ENCODE assay signal across 16 mouse cellular contexts in genomic region chr15:83009532-83009931, GRCm38 (mm10). TPM values are rescaled to one million over a fixed set of nuclear protein-coding genes. Genes with fewer than 3 reads are reported as not detected.
DNase-seq lines count a peak whose midpoint lies in the region; ATAC-seq and TF ChIP-seq lines count a peak whose summit lies in the region.
"Had no signal": no experiment of that assay in that cellular context is flagged by ENCODE, and none has a peak within 500 bp of the region (broad histone marks: within the 10 kb centered on the region; RNA-seq: fewer than 3 reads in every experiment).

No protein-coding gene starts in this region.

- peak; percentile 37 for DNase-seq in liver, adult 2 months (ENCODE audit: extremely low read depth, low read depth, low spot score)
- DNase-seq in liver, embryonic 11.5 days (ENCODE audit: low spot score): no peak
- DNase-seq in ES-E14 (ENCODE audit: low read depth, low spot score): no peak
- peak; percentile 58 to 69 for DNase-seq in lung, postnatal 4 days
- DNase-seq in kidney, postnatal 14 days: no peak
- DNase-seq: adrenal gland, adult 2 months; cerebellum, adult 11 months had no signal

- WGBS in liver, adult 2 months: 80% methylated on average over 6 of the region's 6 CpGs
- WGBS in liver, embryonic 11.5 days: 61% methylated on average over 6 of the region's 6 CpGs
- WGBS in forebrain, embryonic 12.5 days: 84% methylated on average over 6 of the region's 6 CpGs
- 93% methylated on average over 6 of the region's 6 CpGs for WGBS in midbrain, embryonic 13.5 days

- TF ChIP-seq POLR2A in liver, adult 2 months (IDR thresholded peaks at IDR 0.05; ENCODE audit: extremely low read depth, insufficient read depth, low read length): no peak

- no peaks in the 10 kb centered on the region for H3K36me3 ChIP-seq in liver, adult 2 months (ENCODE audit: control insufficient read depth, insufficient read depth, low read length)
- H3K36me3 ChIP-seq in liver, embryonic 11.5 days (ENCODE audit: control insufficient read depth, insufficient read depth, low read length): no peaks in the 10 kb centered on the region
- H3K36me3 ChIP-seq in C2C12 (ENCODE audit: control insufficient read depth, insufficient read depth): no peaks in the 10 kb centered on the region
- no peaks in the 10 kb centered on the region for H3K36me3 ChIP-seq in ES-E14 (ENCODE audit: control insufficient read depth, insufficient read depth, low read length, poor library complexity, severe bottlenecking)
- H3K36me3 ChIP-seq in forebrain, embryonic 12.5 days (replicated peaks): no peaks in the 10 kb centered on the region
- no peaks in the 10 kb centered on the region for H3K36me3 ChIP-seq in midbrain, embryonic 13.5 days
- H3K36me3 ChIP-seq: embryonic facial prominence, embryonic 12.5 days; hindbrain, embryonic 13.5 days; kidney, embryonic 15.5 days; stomach, embryonic 15.5 days had no signal

- no peak overlapping the region for H3K4me2 ChIP-seq in liver, embryonic 11.5 days
- no peak overlapping the region for H3K4me2 ChIP-seq in forebrain, embryonic 12.5 days
- H3K4me2 ChIP-seq in midbrain, embryonic 13.5 days (replicated peaks): no peak overlapping the region
- H3K4me2 ChIP-seq: embryonic facial prominence, embryonic 12.5 days; hindbrain, embryonic 13.5 days; kidney, embryonic 15.5 days; stomach, embryonic 15.5 days had no signal

- TF ChIP-seq CTCF in liver, adult 2 months (IDR thresholded peaks at IDR 0.05; ENCODE audit: low read depth, low read length): no peak
- TF ChIP-seq CTCF in C2C12 (IDR thresholded peaks at IDR 0.05; ENCODE audit: control insufficient read depth, insufficient read depth, insufficient read length): no peak

- in situ Hi-C loops in ES-E14 (cut with MboI; ENCODE audit: low sequenced_read_pairs in 2 of 2, unreplicated experiment in 2 of 2): no loop called here

- H3K27ac ChIP-seq in liver, adult 2 months (replicated peaks; ENCODE audit: insufficient read depth, low read depth, low read length): no peak overlapping the region
- H3K27ac ChIP-seq in liver, embryonic 11.5 days (ENCODE audit: low read depth, low read length): no peak overlapping the region
- peak overlapping the region; percentile 2; the same call in 1 of the 2 replicates for H3K27ac ChIP-seq in ES-E14 (ENCODE audit: insufficient read depth, low read depth, low read length, poor library complexity, severe bottlenecking)
- no peak overlapping the region for H3K27ac ChIP-seq in forebrain, embryonic 12.5 days
- H3K27ac ChIP-seq in midbrain, embryonic 13.5 days: no peak overlapping the region
- H3K27ac ChIP-seq: embryonic facial prominence, embryonic 12.5 days; kidney, embryonic 15.5 days; liver, embryonic 14.5 days; stomach, embryonic 15.5 days had no signal

- no peaks in the 10 kb centered on the region for H3K9me3 ChIP-seq in liver, embryonic 11.5 days (ENCODE audit: control insufficient read depth, low read length)
- no peaks in the 10 kb centered on the region for H3K9me3 ChIP-seq in ES-E14 (ENCODE audit: control insufficient read depth, insufficient read depth, low read depth, low read length)
- H3K9me3 ChIP-seq in forebrain, embryonic 12.5 days: no peaks in the 10 kb centered on the region
- no peaks in the 10 kb centered on the region for H3K9me3 ChIP-seq in midbrain, embryonic 13.5 days
- H3K9me3 ChIP-seq: embryonic facial prominence, embryonic 12.5 days; hindbrain, embryonic 13.5 days; kidney, embryonic 15.5 days; stomach, embryonic 15.5 days had no signal

- H3ac ChIP-seq in C2C12 (ENCODE audit: control insufficient read depth, insufficient read length, low read depth): no peak overlapping the region

- no peaks in the 10 kb centered on the region for H3K79me2 ChIP-seq in liver, adult 2 months (ENCODE audit: control insufficient read depth, insufficient read depth, low read length)
- no peaks in the 10 kb centered on the region for H3K79me2 ChIP-seq in C2C12 (ENCODE audit: control insufficient read depth, insufficient read depth)

- no peak overlapping the region for H3K9ac ChIP-seq in liver, adult 2 months (ENCODE audit: low read depth, low read length)
- no peak overlapping the region for H3K9ac ChIP-seq in liver, embryonic 11.5 days (ENCODE audit: low read depth, low read length)
- H3K9ac ChIP-seq in ES-E14 (ENCODE audit: insufficient read depth, low read depth, low read length, poor library complexity, severe bottlenecking): no peak overlapping the region
- H3K9ac ChIP-seq in forebrain, embryonic 12.5 days: no peak overlapping the region
- no peak overlapping the region for H3K9ac ChIP-seq in midbrain, embryonic 13.5 days (replicated peaks)
- H3K9ac ChIP-seq: embryonic facial prominence, embryonic 12.5 days; hindbrain, embryonic 13.5 days; kidney, embryonic 15.5 days; liver, embryonic 14.5 days; stomach, embryonic 15.5 days had no signal

- H3K79me3 ChIP-seq in C2C12 (ENCODE audit: low read depth): no peaks in the 10 kb centered on the region

- no peak overlapping the region for H3K4me3 ChIP-seq in liver, adult 2 months (ENCODE audit: insufficient read depth, low read depth, low read length)
- H3K4me3 ChIP-seq in liver, embryonic 11.5 days (ENCODE audit: low read depth, low read length): no peak overlapping the region
- H3K4me3 ChIP-seq in C2C12 (ENCODE audit: insufficient read depth, poor library complexity, severe bottlenecking): no peak overlapping the region
- H3K4me3 ChIP-seq in ES-E14 (ENCODE audit: insufficient read depth in 1 of 2, low read depth in 1 of 2, low read length in 2 of 2, poor library complexity in 1 of 2, severe bottlenecking in 1 of 2): no peak overlapping the region
- no peak overlapping the region for H3K4me3 ChIP-seq in forebrain, embryonic 12.5 days (replicated peaks)
- no peak overlapping the region for H3K4me3 ChIP-seq in midbrain, embryonic 13.5 days (replicated peaks)
- H3K4me3 ChIP-seq: embryonic facial prominence, embryonic 12.5 days; hindbrain, embryonic 13.5 days; kidney, embryonic 15.5 days; stomach, embryonic 15.5 days had no signal

- no peaks in the 10 kb centered on the region for H3K4me1 ChIP-seq in liver, adult 2 months (ENCODE audit: control insufficient read depth, insufficient read depth, low read length)
- peaks cover 10% of the 10 kb centered on the region for H3K4me1 ChIP-seq in liver, embryonic 11.5 days (replicated peaks; ENCODE audit: control insufficient read depth, insufficient read depth, low read length)
- H3K4me1 ChIP-seq in ES-E14 (ENCODE audit: control insufficient read depth in 2 of 2, insufficient read depth in 2 of 2, low read length in 2 of 2, poor library complexity in 1 of 2): peaks cover 15 to 21% of the 10 kb centered on the region in 2 experiments
- H3K4me1 ChIP-seq in forebrain, embryonic 12.5 days: peaks cover 44% of the 10 kb centered on the region
- peaks cover 30% of the 10 kb centered on the region for H3K4me1 ChIP-seq in midbrain, embryonic 13.5 days (replicated peaks)

- H3K27me3 ChIP-seq in liver, adult 2 months (ENCODE audit: control insufficient read depth, insufficient read depth, low read length): no peaks in the 10 kb centered on the region
- H3K27me3 ChIP-seq in liver, embryonic 11.5 days (replicated peaks; ENCODE audit: control insufficient read depth, insufficient read depth, low read length): no peaks in the 10 kb centered on the region
- peaks cover 10% of the 10 kb centered on the region for H3K27me3 ChIP-seq in C2C12 (ENCODE audit: control insufficient read depth, insufficient read depth, insufficient read length)
- H3K27me3 ChIP-seq in forebrain, embryonic 12.5 days: peaks cover 78% of the 10 kb centered on the region
- peaks cover 59% of the 10 kb centered on the region for H3K27me3 ChIP-seq in midbrain, embryonic 13.5 days
- H3K27me3 ChIP-seq: stomach, embryonic 15.5 days had no signal

- no peak; the same call in 1 of the 2 replicates for ATAC-seq in liver, embryonic 11.5 days (replicated peaks; ENCODE audit: low FRiP score)
- no peak for ATAC-seq in forebrain, embryonic 12.5 days (ENCODE audit: low FRiP score)
- no peak for ATAC-seq in midbrain, embryonic 13.5 days
- ATAC-seq: forebrain, embryonic 16.5 days had no signal

TF ChIP-seq in C2C12, 6 proteins besides CTCF, POLR2A, EP300 and RAD21:
- peak; percentile 74 for TF ChIP-seq CEBPB (IDR thresholded peaks at IDR 0.05; ENCODE audit: low read depth)
- no peak for TF ChIP-seq MAX (IDR thresholded peaks at IDR 0.05)

TF ChIP-seq in ES-E14, 5 proteins besides CTCF, POLR2A, EP300 and RAD21:
- TF ChIP-seq HCFC1 (IDR thresholded peaks at IDR 0.05; ENCODE audit: borderline replicate concordance, insufficient read depth, low read length): no peak
- TF ChIP-seq ZNF384 (IDR thresholded peaks at IDR 0.05; ENCODE audit: low read depth, low read length): no peak
- no peak for TF ChIP-seq CHD2 (IDR thresholded peaks at IDR 0.05; ENCODE audit: low read depth, low read length)
- no peak for TF ChIP-seq ZC3H11A (IDR thresholded peaks at IDR 0.05; ENCODE audit: borderline replicate concordance, low read depth, low read length)
- TF ChIP-seq MAFK (IDR thresholded peaks at IDR 0.05; ENCODE audit: insufficient read depth, low read depth, low read length): no peak

RNA-seq across cellular contexts. Expression of gene Tcf20, which starts 21.9 kb away (rescaled TPM):
- 22.6 and 23.4 TPM in 2 replicates for total RNA-seq in liver, adult 2 months (2014; rRNA removed)
- polyA plus RNA-seq in liver, adult 2 months (2012; rRNA removed): 8.7 and 10.9 TPM in 2 replicates
- 6.4 and 7.1 TPM in 2 replicates for polyA plus RNA-seq in liver, embryonic 11.5 days (2014; fragmentation: Nextera tagmentation; extraction: Ambion mirVana)
- polyA plus RNA-seq in C2C12 (2012; fragmentation: generic; extraction: Trizol): 13.0 TPM
- total RNA-seq in ES-E14 (2012; rRNA removed): 128 and 143 TPM in 2 replicates
- polyA plus RNA-seq in forebrain, embryonic 12.5 days (2016; fragmentation: Nextera tagmentation; extraction: Ambion mirVana): 14.7 and 14.9 TPM in 2 replicates
- polyA plus RNA-seq in midbrain, embryonic 13.5 days (2015; fragmentation: Nextera tagmentation; extraction: Ambion mirVana): 15.6 and 16.0 TPM in 2 replicates

RNA-seq across cellular contexts. Expression of gene Nfam1, which starts 23.6 kb away (rescaled TPM):
- total RNA-seq in liver, adult 2 months (2014; rRNA removed): 1.1 and 1.5 TPM in 2 replicates
- 1.8 and 3.2 TPM in 2 replicates for polyA plus RNA-seq in liver, adult 2 months (2012; rRNA removed)
- 6.6 and 7.4 TPM in 2 replicates for polyA plus RNA-seq in liver, embryonic 11.5 days (2014; fragmentation: Nextera tagmentation; extraction: Ambion mirVana)
- polyA plus RNA-seq in C2C12 (2012; fragmentation: generic; extraction: Trizol): 0.01 TPM
- total RNA-seq in ES-E14 (2012; rRNA removed): 1.7 and 2.1 TPM in 2 replicates
- polyA plus RNA-seq in forebrain, embryonic 12.5 days (2016; fragmentation: Nextera tagmentation; extraction: Ambion mirVana): 1.4 and 1.7 TPM in 2 replicates
- polyA plus RNA-seq in midbrain, embryonic 13.5 days (2015; fragmentation: Nextera tagmentation; extraction: Ambion mirVana): 2.4 and 2.5 TPM in 2 replicates

Comparison
In these comparisons a context has a peak if more than half of its experiments do, and no peak if none do; other contexts are left out.
1. DNase-seq: peak in liver, adult 2 months (single experiment) and lung, postnatal 4 days (2 of 2); none in liver, embryonic 11.5 days (single experiment), ES-E14 (single experiment) and kidney, postnatal 14 days (single experiment).